Mouse (Mus musculus) lung, embryonic 14.5 days (tissue): Measurements from ENCODE around the gene Phlpp2. TPM values are rescaled to one million over a fixed set of nuclear protein-coding genes. Genes with fewer than 3 reads are reported as not detected.

Experiments
- ATAC-seq: fragments of 200-750 bp; cut with Nextera tagmentation; 2 replicates; pipeline ENCODE4 v1.8.0; 2017; ENCODE audit warnings: mild to moderate bottlenecking, moderate TSS enrichment, moderate library complexity; ENCODE audit not compliant: insufficient read depth
- DNase-seq: peaks from one replicate; pipeline ENCODE4 v3.0.0-alpha.2; 2015
- H3K27ac ChIP-seq: fragments of 300-500 bp; sonication (generic); 2 replicates; pipeline ENCODE4 v1.5.1; 2014; ENCODE audit warnings: low read depth, mild to moderate bottlenecking, moderate library complexity
- H3K27me3 ChIP-seq: fragments of 300-500 bp; sonication (generic); 2 replicates; pipeline ENCODE4 v1.6.1; 2014; ENCODE audit warnings: low read length, control low read depth; ENCODE audit not compliant: insufficient read depth
- H3K36me3 ChIP-seq: fragments of 300-500 bp; sonication (generic); 2 replicates; pipeline ENCODE4 v1.6.1; 2014; ENCODE audit warnings: control low read depth; ENCODE audit not compliant: insufficient read depth
- H3K4me1 ChIP-seq: fragments of 300-500 bp; sonication (generic); 2 replicates; pipeline ENCODE4 v1.6.1; 2014; ENCODE audit warnings: antibody characterized with exemption, control low read depth; ENCODE audit not compliant: insufficient read depth
- H3K4me2 ChIP-seq: fragments of 300-500 bp; sonication (generic); 2 replicates; pipeline ENCODE4 v1.6.1; 2014; ENCODE audit warnings: mild to moderate bottlenecking
- H3K4me3 ChIP-seq: fragments of 300-500 bp; sonication (generic); 2 replicates; pipeline ENCODE4 v1.5.1; 2014; ENCODE audit warnings: low read depth, low read length
- H3K9ac ChIP-seq: fragments of 300-500 bp; sonication (generic); 2 replicates; pipeline ENCODE4 v1.6.1; 2014
- H3K9me3 ChIP-seq: fragments of 300-500 bp; sonication (generic); 2 replicates; pipeline ENCODE4 v1.6.1; 2016; ENCODE audit warnings: low read depth, low read length, control low read depth
- CTCF ChIP-seq: IDR thresholded peaks from 2 replicates; pipeline ENCODE4 v1.5.1; 2016; ENCODE audit warnings: antibody characterized with exemption, low read depth
- WGBS: fragments of 180-500 bp; shearing (Covaris S2); extraction: QIAGEN DNeasy Blood & Tissue Kit; methylation state at CpG from one replicate; pipeline ENCODE4 v1.1.7; 2014; 5-methylcytosine and 5-hydroxymethylcytosine counted together
- polyA plus RNA-seq: library from polyadenylated mRNA; unstranded; fragments of >200 nt; fragmentation: Nextera tagmentation; extraction: Ambion mirVana; gene quantifications from 2 replicates; pipeline ENCODE4 v1.2.1, GENCODE M21; 2014

Gene Phlpp2
- polyA plus RNA-seq, 1 experiment from 2014 or later = 4.4 TPM

DNA sequence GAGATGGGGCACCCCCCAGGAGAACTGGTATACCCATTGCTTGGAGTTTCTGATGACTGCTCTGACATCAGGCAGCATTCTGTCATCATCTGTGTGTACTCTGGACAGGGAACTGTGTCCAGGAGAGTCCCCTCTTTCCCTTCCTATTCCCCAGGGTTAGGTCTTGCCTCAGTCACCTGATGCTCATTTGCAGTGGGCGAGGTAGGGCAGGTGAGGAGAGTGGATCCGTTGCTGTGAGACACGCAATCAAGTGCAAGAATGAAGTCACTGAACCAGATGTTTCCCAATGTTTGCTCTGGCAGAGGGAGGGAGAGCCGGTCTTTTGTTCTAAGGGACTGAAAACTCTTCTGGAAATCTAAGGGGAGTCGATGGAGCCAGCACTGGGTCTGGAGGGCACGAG, 111.0 kb downstream of the Phlpp2 start:
- H3K27ac ChIP-seq = no peak overlapping the region
- no peak for TF ChIP-seq CTCF
- WGBS = 67% methylated on average over 6 of the region's 6 CpGs
- no peaks in the 10 kb centered on the region for H3K9me3 ChIP-seq
- DNase-seq (no peak), ATAC-seq (no peak)
- H3K4me3 ChIP-seq = no peak overlapping the region
- no peaks in the 10 kb centered on the region for H3K27me3 ChIP-seq
- H3K4me1 ChIP-seq = no peaks in the 10 kb centered on the region
- no peaks in the 10 kb centered on the region for H3K36me3 ChIP-seq
- H3K9ac ChIP-seq = no peak overlapping the region
- no peak overlapping the region for H3K4me2 ChIP-seq

- H3K27me3 ChIP-seq = no peaks in the 10 kb centered on the region
- no peak for TF ChIP-seq CTCF
- no peaks in the 10 kb centered on the region for H3K4me1 ChIP-seq
- H3K9me3 ChIP-seq = no peaks in the 10 kb centered on the region
- H3K27ac ChIP-seq = no peak overlapping the region
- no peak overlapping the region for H3K4me3 ChIP-seq
- H3K9ac ChIP-seq = no peak overlapping the region
- 69% methylated on average over 15 of the region's 15 CpGs for WGBS
- H3K4me2 ChIP-seq = no peak overlapping the region
- DNase-seq (no peak), ATAC-seq (no peak)
- H3K36me3 ChIP-seq = no peaks in the 10 kb centered on the region
Observed at GRCm38 (mm10) chr8:109982386-109983105, 114.2 kb downstream of the Phlpp2 start.

- Histone ChIP-seq H3K36me3 (no peaks in the 10 kb centered on the region), H3K4me2 (no peak overlapping the region), H3K9ac (no peak overlapping the region), H3K27me3 (no peaks in the 10 kb centered on the region), H3K9me3 (no peaks in the 10 kb centered on the region), H3K4me1 (no peaks in the 10 kb centered on the region), H3K4me3 (no peak overlapping the region), H3K27ac (no peak overlapping the region)
- no peak for TF ChIP-seq CTCF
- no peak for ATAC-seq
- peak; percentile 46 for DNase-seq
- 24% methylated on average over 5 of the region's 5 CpGs for WGBS
Observed at GRCm38 (mm10) chr8:109983944-109984343, 115.6 kb downstream of the Phlpp2 start.

GRCm38 (mm10) chr8:109986384-109986783, 118.0 kb downstream of the Phlpp2 start:
- Histone ChIP-seq H3K9me3 (no peaks in the 10 kb centered on the region), H3K9ac (no peak overlapping the region), H3K27ac (no peak overlapping the region), H3K27me3 (no peaks in the 10 kb centered on the region), H3K4me1 (no peaks in the 10 kb centered on the region), H3K4me3 (no peak overlapping the region), H3K4me2 (no peak overlapping the region), H3K36me3 (no peaks in the 10 kb centered on the region)
- ATAC-seq (no peak), DNase-seq (no peak)
- no peak for TF ChIP-seq CTCF
- 45% methylated on average over 7 of the region's 7 CpGs for WGBS

- Histone ChIP-seq H3K27me3 (no peaks in the 10 kb centered on the region), H3K4me1 (no peaks in the 10 kb centered on the region), H3K36me3 (no peaks in the 10 kb centered on the region), H3K9me3 (no peaks in the 10 kb centered on the region), H3K4me3 (no peak overlapping the region), H3K27ac (no peak overlapping the region), H3K9ac (no peak overlapping the region), H3K4me2 (no peak overlapping the region)
- DNase-seq (no peak), ATAC-seq (no peak)
- TF ChIP-seq CTCF = no peak
- 63% methylated on average over 7 of the region's 7 CpGs for WGBS
Observed at GRCm38 (mm10) chr8:109987776-109988175, 119.4 kb downstream of the Phlpp2 start.

DNA sequence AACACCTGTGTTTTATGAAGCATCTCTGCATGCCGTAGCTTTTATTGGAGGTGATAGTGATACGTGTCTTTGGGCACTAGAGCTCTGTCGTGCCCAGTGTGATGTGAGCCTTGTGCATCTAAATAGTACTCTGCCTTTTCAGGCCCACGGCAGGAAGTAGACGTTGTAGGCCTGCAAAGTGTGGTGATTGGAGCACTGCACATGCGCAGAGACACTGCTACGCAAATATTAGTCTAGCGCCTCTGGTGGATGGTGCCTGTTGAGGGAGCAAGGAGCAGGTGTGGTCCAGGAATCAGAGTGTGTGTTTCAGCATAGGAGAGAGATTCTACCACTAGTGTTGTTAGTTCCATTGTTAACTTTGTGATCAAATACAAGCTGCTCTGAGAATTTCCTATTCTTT, 120.8 kb downstream of the Phlpp2 start:
- Histone ChIP-seq H3K9me3 (no peaks in the 10 kb centered on the region), H3K9ac (no peak overlapping the region), H3K27me3 (no peaks in the 10 kb centered on the region), H3K27ac (no peak overlapping the region), H3K4me2 (no peak overlapping the region), H3K36me3 (no peaks in the 10 kb centered on the region), H3K4me3 (no peak overlapping the region), H3K4me1 (no peaks in the 10 kb centered on the region)
- no peak for ATAC-seq
- no peak for DNase-seq
- 83% methylated on average over 8 of the region's 8 CpGs for WGBS
- TF ChIP-seq CTCF = no peak

GRCm38 (mm10) chr8:109990224-109990623, 121.9 kb downstream of the Phlpp2 start, which contains the start of gene Tat:
Gene Tat (plus strand): TSS chr8:109990437.
- H3K27me3 ChIP-seq = no peaks in the 10 kb centered on the region
- no peak within 1 kb of the TSS for H3K4me3 ChIP-seq
- no peaks in the 10 kb centered on the region for H3K9me3 ChIP-seq
- DNase-seq (no peak), ATAC-seq (no peak)
- no peak for TF ChIP-seq CTCF
- H3K4me2 ChIP-seq = no peak within 1 kb of the TSS
- H3K36me3 ChIP-seq = no peaks in the 10 kb centered on the region
- WGBS = 76% methylated on average over 8 of the region's 8 CpGs
- H3K4me1 ChIP-seq = no peaks in the 10 kb centered on the region
- H3K9ac ChIP-seq = no peak within 1 kb of the TSS
- no peak within 1 kb of the TSS for H3K27ac ChIP-seq
